Mouse (Mus musculus) myocyte (in vitro differentiated cells): ENCODE data around the gene B3galt6.

ENCODE experiments used
- CEBPB ChIP-seq: IDR thresholded peaks from 2 replicates; pipeline ENCODE4 v1.6.1; 2011; ENCODE audit warnings: mild to moderate bottlenecking, moderate library complexity; ENCODE audit not compliant: poor library complexity, insufficient read depth, severe bottlenecking
- E2F4 ChIP-seq: IDR thresholded peaks from one replicate; pipeline ENCODE4 v1.6.1; 2011; ENCODE audit warnings: mild to moderate bottlenecking, control low read depth, moderate library complexity; ENCODE audit not compliant: insufficient read depth
- MAX ChIP-seq: IDR thresholded peaks from one replicate; pipeline ENCODE4 v1.6.1; 2011; ENCODE audit warnings: low read depth, mild to moderate bottlenecking, control low read depth
- POLR2A ChIP-seq: IDR thresholded peaks from one replicate; pipeline ENCODE4 v1.6.1; 2011; ENCODE audit warnings: low read depth, mild to moderate bottlenecking, control low read depth, moderate library complexity; ENCODE audit not compliant: insufficient read length
- REST ChIP-seq: IDR thresholded peaks from one replicate; pipeline ENCODE4 v1.6.1; 2011; ENCODE audit warnings: mild to moderate bottlenecking, control low read depth, moderate library complexity; ENCODE audit not compliant: insufficient read depth, insufficient read length
- SRF ChIP-seq: IDR thresholded peaks from one replicate; pipeline ENCODE4 v1.6.1; 2011; ENCODE audit warnings: low read depth; ENCODE audit not compliant: control insufficient read depth, insufficient read length
- TCF12 ChIP-seq: IDR thresholded peaks from one replicate; pipeline ENCODE4 v1.6.1; 2011; ENCODE audit warnings: mild to moderate bottlenecking, control low read depth; ENCODE audit not compliant: poor library complexity, insufficient read depth, severe bottlenecking
- TCF3 ChIP-seq: IDR thresholded peaks from one replicate; pipeline ENCODE4 v1.6.1; 2011; ENCODE audit warnings: low read depth, control low read depth; ENCODE audit not compliant: insufficient read length
- USF1 ChIP-seq: IDR thresholded peaks from one replicate; pipeline ENCODE4 v1.6.1; 2011; ENCODE audit warnings: low read depth, mild to moderate bottlenecking, control low read depth, moderate library complexity

- no peak for TF ChIP-seq POLR2A
- TF ChIP-seq REST: no peak
- no peak for TF ChIP-seq TCF12
- no peak for TF ChIP-seq MAX
- no peak for TF ChIP-seq E2F4
- no peak for TF ChIP-seq SRF
- TF ChIP-seq USF1: no peak
- TF ChIP-seq CEBPB: no peak
- no peak for TF ChIP-seq TCF3
These were observed 29.3 kb downstream of the B3galt6 start for GRCm38 (mm10) chr4:155963106-155963505.
